Mouse (Mus musculus) midbrain, embryonic 16.5 days (tissue): ENCODE results near the gene Ttc7b. TPM values are rescaled to one million over a fixed set of nuclear protein-coding genes. Genes with fewer than 3 reads are reported as not detected.

Experiments
- ATAC-seq: fragments of 200-750 bp; cut with Nextera tagmentation; 2 replicates; pipeline ENCODE4 v1.8.0; 2017; ENCODE audit warnings: moderate TSS enrichment
- H3K27ac ChIP-seq: fragments of 300-500 bp; sonication (generic); 2 replicates; pipeline ENCODE4 v1.5.1; 2014; ENCODE audit warnings: mild to moderate bottlenecking, low read length, mixed read lengths
- H3K27me3 ChIP-seq: fragments of 300-500 bp; sonication (generic); 2 replicates; pipeline ENCODE4 v1.6.1; 2014; ENCODE audit warnings: low read depth, low read length, mixed read lengths; ENCODE audit not compliant: control insufficient read depth, insufficient read depth
- H3K36me3 ChIP-seq: fragments of 300-500 bp; sonication (generic); 2 replicates; pipeline ENCODE4 v1.6.1; 2014; ENCODE audit warnings: mild to moderate bottlenecking, low read length, moderate library complexity, mixed read lengths; ENCODE audit not compliant: control insufficient read depth, insufficient read depth
- H3K4me1 ChIP-seq: fragments of 300-500 bp; sonication (generic); 2 replicates; pipeline ENCODE4 v1.6.1; 2014; ENCODE audit warnings: mild to moderate bottlenecking, low read length, mixed read lengths; ENCODE audit not compliant: control insufficient read depth, insufficient read depth
- H3K4me2 ChIP-seq: fragments of 300-500 bp; sonication (generic); 2 replicates; pipeline ENCODE4 v1.6.1; 2014; ENCODE audit warnings: mild to moderate bottlenecking, low read length, mixed read lengths
- H3K4me3 ChIP-seq: fragments of 300-500 bp; sonication (generic); 2 replicates; pipeline ENCODE4 v1.5.1; 2014; ENCODE audit warnings: low read depth, mild to moderate bottlenecking, low read length, moderate library complexity, mixed read lengths
- H3K9ac ChIP-seq: fragments of 300-500 bp; sonication (generic); 2 replicates; pipeline ENCODE4 v1.6.1; 2014; ENCODE audit warnings: low read depth, low read length, mixed read lengths
- H3K9me3 ChIP-seq: fragments of 300-500 bp; sonication (generic); replicated peaks from 2 replicates; pipeline ENCODE4 v1.6.1; 2014; ENCODE audit warnings: mild to moderate bottlenecking, low read length, mixed read lengths; ENCODE audit not compliant: control insufficient read depth, poor library complexity, severe bottlenecking
- WGBS: fragments of 180-500 bp; shearing (Covaris S2); extraction: QIAGEN DNeasy Blood & Tissue Kit; methylation state at CpG from one replicate; pipeline ENCODE4 v1.1.7; 2014; 5-methylcytosine and 5-hydroxymethylcytosine counted together
- polyA plus RNA-seq: library from polyadenylated mRNA; unstranded; fragments of >200 nt; fragmentation: Nextera tagmentation; extraction: Ambion mirVana; gene quantifications from 2 replicates; pipeline ENCODE4 v1.2.1, GENCODE M21; 2015

Gene Ttc7b
- polyA plus RNA-seq, 1 experiment from 2014 or later, result 7.2 TPM

DNA sequence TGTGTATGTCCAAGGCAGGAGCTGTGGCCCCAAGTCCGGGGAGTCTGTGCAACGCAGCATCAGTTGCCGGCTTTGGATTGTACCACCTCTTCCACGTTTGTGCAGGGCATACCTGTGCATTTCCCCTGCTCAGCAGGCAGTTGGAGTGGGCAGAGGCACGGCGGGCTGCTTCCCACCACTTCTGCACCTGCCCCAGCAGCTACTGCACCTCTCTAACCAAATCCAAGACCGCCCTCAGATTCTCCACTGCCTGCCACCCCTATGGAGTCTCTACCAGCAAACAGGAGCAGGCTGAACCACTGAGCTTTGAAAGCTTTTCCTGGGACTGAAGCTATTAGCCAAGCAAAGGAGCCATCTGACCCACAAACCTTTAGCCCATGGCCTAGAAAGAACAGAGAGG lies 30.8 kb downstream of the Ttc7b start:
- no peak overlapping the region for H3K27ac ChIP-seq
- ATAC-seq, result no peak
- 84% methylated on average over 7 of the region's 7 CpGs for WGBS
- H3K27me3 ChIP-seq, result no peaks in the 10 kb centered on the region
- H3K4me3 ChIP-seq, result no peak overlapping the region
- no peaks in the 10 kb centered on the region for H3K4me1 ChIP-seq
- no peak overlapping the region for H3K4me2 ChIP-seq
- H3K9me3 ChIP-seq, result no peaks in the 10 kb centered on the region
- H3K9ac ChIP-seq, result no peak overlapping the region
- peaks cover 14% of the 10 kb centered on the region for H3K36me3 ChIP-seq

DNA sequence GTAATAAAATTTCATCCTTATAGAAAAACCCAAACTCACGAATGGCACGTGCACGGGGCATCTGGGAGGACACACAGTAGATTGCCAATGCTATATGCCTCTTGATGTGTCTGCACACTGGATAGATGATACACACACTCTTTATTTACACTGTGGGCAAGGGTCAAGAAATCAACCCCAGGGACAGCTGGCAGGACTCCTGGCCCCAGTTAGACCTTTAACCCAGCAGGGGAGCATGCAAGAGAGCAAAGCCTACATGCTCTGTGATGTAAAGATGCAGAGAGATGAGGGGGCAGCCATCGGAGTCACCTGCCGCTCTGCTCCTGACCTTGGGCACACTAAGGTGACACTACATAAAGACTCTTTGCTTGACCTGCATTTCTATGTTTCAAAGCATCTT lies 32.3 kb downstream of the Ttc7b start:
- Histone ChIP-seq H3K4me2 (no peak overlapping the region), H3K27me3 (no peaks in the 10 kb centered on the region), H3K4me3 (no peak overlapping the region), H3K27ac (no peak overlapping the region), H3K9ac (no peak overlapping the region), H3K9me3 (no peaks in the 10 kb centered on the region), H3K4me1 (no peaks in the 10 kb centered on the region), H3K36me3 (peaks cover 5% of the 10 kb centered on the region; the same call in 1 of the 2 replicates)
- WGBS, result 93% methylated on average over 5 of the region's 5 CpGs
- ATAC-seq, result no peak

DNA sequence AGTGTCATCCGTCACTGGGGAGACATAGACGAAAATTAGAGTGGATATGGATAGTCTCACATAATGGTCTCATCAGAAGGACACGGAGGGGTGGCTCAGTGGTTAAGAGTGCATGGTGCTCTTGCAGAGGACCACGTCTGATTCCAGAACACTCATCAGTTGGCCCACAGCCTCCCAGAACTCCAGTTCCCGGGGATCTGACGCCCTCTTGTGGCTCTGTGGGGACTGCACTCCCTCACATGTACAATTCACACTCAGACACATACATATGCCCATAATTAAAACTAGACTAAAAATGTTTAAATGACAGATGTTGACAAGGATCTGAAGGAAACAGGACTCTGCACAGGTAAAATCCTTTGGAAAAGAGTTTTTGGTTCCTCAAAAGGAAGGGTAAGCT lies 34.4 kb downstream of the Ttc7b start:
- Histone ChIP-seq H3K9ac (no peak overlapping the region), H3K9me3 (no peaks in the 10 kb centered on the region), H3K4me2 (no peak overlapping the region), H3K36me3 (0 out of 2 replicates have a peak, but pooled peaks cover 2% of the 10 kb centered on the region), H3K4me1 (no peaks in the 10 kb centered on the region), H3K27me3 (no peaks in the 10 kb centered on the region), H3K27ac (no peak overlapping the region), H3K4me3 (no peak overlapping the region)
- ATAC-seq, result no peak
- WGBS, result 66% methylated on average over 6 of the region's 6 CpGs

DNA sequence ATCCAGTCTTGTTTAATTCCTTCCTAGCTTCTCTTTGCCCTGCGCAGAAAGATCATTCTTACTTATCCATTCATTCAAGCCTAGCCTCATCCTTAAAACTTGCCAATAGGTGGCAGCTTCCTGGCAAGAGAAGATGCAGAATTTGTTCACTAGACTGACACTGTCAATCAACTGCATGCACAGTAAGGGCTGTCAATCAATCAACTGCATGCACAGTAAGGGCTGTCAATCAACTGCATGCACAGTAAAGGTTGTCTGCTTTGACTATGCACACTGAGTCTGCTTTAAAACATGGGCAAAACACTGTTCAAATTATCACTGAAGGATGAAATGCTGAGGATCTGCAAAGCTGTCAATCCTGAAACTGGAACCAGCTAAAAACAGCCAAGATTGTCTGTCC lies 37.6 kb downstream of the Ttc7b start:
- Histone ChIP-seq H3K27ac (no peak overlapping the region), H3K9ac (no peak overlapping the region), H3K4me2 (no peak overlapping the region), H3K4me1 (no peaks in the 10 kb centered on the region), H3K27me3 (no peaks in the 10 kb centered on the region), H3K9me3 (no peaks in the 10 kb centered on the region), H3K36me3 (no peaks in the 10 kb centered on the region), H3K4me3 (no peak overlapping the region)
- no peak for ATAC-seq
- WGBS, result 95% methylated on average over 1 of the region's 1 CpGs

DNA sequence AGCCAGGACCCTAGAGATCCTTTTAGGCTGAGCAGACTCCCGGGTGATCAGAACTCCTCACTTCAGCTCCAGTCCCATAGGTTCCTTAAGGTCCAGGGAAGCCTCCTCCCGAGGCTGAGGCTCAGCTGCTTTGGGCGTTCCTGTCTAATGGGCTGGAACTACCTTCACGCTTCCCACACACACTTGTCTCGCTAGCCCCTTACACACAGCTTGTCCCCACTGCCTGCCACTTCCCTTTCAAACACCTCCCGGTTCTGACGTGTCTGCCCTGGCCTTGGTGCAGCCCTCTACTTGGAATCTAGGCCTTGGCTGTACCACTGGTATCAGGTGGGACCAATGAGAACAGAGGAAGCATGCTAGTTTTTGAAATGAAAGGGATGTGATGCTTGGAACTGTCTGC lies 38.4 kb downstream of the Ttc7b start:
- no peaks in the 10 kb centered on the region for H3K36me3 ChIP-seq
- WGBS, result 74% methylated on average over 7 of the region's 7 CpGs
- H3K9ac ChIP-seq, result no peak overlapping the region
- no peak for ATAC-seq
- H3K27me3 ChIP-seq, result no peaks in the 10 kb centered on the region
- H3K4me3 ChIP-seq, result no peak overlapping the region
- no peak overlapping the region for H3K4me2 ChIP-seq
- no peaks in the 10 kb centered on the region for H3K4me1 ChIP-seq
- H3K9me3 ChIP-seq, result no peaks in the 10 kb centered on the region
- no peak overlapping the region for H3K27ac ChIP-seq

DNA sequence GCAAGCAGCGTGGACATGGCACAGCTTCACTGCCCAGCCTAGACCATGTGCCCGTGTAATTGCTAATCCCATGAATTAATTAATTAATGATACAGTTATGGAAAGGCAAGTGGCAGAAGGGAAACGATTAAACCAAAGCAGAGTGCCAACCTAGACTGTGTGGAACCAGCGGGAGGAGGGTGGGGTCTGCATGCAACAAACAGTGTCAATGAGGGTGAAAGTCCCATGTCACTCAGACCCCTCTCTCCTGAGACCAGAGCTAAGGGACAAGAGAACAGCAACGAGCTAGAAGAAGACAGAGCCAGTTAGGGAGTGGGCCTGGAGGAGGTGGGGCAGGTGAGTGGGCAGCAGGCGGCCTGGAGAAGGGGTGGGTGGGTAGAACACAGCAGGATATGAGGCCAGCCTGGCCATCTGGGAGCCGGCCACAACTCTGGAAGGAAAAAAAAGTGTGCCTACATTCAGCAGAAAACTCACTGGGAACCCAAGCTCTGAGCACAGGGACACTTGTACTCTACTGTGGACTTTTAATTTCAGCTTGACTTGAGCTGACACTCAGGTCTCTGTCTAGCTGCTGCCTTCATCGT lies 39.1 kb downstream of the Ttc7b start:
- no peak overlapping the region for H3K4me2 ChIP-seq
- 0 out of 2 replicates have a peak, but pooled peaks have one; percentile 2 for ATAC-seq
- WGBS, result 68% methylated on average over 8 of the region's 8 CpGs

DNA sequence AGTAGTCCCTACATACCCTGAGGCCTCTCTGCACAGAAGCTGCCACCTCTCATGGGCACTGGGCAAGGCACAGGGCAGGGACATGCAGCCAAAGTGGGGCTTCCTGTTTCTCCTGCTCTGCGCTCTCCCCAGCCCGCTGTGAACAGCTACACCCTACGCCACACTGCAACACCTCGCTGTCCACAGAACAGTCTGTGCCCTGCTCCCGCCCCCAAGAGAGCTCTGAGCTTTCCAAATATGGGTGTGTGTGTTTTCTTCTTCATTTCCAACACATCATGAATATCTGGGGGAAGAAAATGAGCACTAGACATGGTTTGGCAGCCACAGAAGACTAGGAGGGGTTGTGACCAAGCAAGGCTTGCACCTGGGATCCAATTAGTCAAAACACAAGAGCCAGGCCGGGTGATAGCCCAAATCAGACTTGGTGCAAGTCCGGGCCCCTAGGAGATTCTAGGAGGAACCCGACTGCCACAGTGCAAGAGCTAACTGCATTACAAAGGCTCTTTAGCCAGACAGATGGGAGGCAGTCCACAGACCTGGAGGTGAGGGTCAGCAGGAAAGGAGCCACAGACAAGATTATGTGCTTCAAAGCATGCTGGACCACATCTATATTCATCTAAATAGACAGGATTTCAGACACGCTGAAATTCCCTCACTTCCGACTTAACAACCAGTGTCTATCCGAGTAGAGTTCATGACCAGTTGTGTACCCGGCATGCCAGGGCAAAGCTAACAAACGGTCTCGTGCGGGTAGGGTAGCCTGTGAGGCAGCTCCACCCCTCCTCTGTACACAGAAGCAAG lies 39.8 kb downstream of the Ttc7b start:
- no peaks in the 10 kb centered on the region for H3K4me1 ChIP-seq
- no peak overlapping the region for H3K4me3 ChIP-seq
- WGBS, result 90% methylated on average over 15 of the region's 15 CpGs
- no peak overlapping the region for H3K27ac ChIP-seq
- no peaks in the 10 kb centered on the region for H3K36me3 ChIP-seq
- ATAC-seq, result peak; percentile 44
- no peak overlapping the region for H3K4me2 ChIP-seq
- no peaks in the 10 kb centered on the region for H3K9me3 ChIP-seq
- H3K27me3 ChIP-seq, result no peaks in the 10 kb centered on the region
- no peak overlapping the region for H3K9ac ChIP-seq

More for the DNA sequence above, 39.1 kb downstream of the Ttc7b start:
- no peak overlapping the region for H3K9ac ChIP-seq
- H3K4me3 ChIP-seq, result no peak overlapping the region
- H3K27me3 ChIP-seq, result no peaks in the 10 kb centered on the region
- H3K9me3 ChIP-seq, result no peaks in the 10 kb centered on the region
- no peak overlapping the region for H3K27ac ChIP-seq
- H3K36me3 ChIP-seq, result no peaks in the 10 kb centered on the region
- H3K4me1 ChIP-seq, result no peaks in the 10 kb centered on the region

DNA sequence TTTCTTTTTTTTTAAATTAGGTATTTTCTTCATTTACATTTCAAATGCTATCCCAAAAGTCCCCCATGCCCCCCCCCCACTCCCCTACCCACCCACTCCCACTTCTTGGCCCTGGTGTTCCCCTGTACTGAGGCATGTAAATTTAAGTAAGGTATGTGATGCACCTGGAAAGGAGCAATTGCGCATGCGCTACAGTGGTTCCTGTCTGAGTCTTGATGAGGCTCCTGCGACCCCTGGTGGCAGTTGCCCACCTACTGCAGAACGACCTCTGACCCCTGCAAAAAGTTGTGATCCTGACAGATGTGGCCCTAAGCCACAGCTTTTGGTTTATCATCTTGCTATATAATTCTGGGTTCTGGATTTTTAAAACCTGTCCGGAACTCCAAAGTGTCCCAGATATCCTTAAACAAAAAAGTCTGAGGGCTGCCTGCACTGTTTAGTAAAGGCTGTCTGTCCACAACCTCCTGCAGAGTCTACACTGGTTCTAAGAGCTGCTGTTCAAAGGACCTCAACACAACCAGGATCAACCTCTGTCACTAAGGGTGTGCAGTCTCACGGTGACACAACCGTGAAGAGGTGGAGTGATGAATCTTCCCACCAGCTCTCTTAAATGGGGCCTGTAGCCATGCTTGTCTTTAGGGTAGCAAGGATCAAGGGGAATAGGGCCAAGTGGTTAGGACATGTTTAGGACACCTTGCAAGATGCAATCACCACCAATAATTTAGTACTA lies 40.6 kb downstream of the Ttc7b start:
- peak; percentile 72 for ATAC-seq
- WGBS, result 28% methylated on average over 7 of the region's 7 CpGs
- no peaks in the 10 kb centered on the region for H3K9me3 ChIP-seq
- no peak overlapping the region for H3K9ac ChIP-seq
- H3K27me3 ChIP-seq, result no peaks in the 10 kb centered on the region
- no peaks in the 10 kb centered on the region for H3K36me3 ChIP-seq
- H3K4me1 ChIP-seq, result no peaks in the 10 kb centered on the region
- H3K4me2 ChIP-seq, result no peak overlapping the region
- H3K27ac ChIP-seq, result no peak overlapping the region
- no peak overlapping the region for H3K4me3 ChIP-seq
